Mouse (Mus musculus): ENCODE measurements around the gene Gpr89.

DNA sequence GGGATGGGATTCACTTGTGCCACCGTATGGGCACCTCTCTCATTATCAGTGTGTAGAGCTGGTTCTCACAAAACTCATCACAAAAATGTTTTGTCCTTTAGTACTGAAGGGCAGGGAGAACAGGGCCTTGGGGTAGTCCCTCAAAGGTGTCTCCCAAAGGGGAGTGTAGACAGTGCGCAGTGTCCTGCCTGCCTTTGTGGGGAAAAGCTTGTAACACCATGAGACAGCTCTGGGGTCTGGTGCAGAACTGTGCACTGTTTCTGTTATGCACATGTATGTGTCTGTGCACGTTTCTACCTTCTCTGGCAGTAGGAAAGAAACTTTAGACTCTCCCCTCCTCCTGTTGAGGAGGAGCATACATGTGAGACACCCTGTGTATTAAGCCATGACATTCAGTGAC is 37.3 kb downstream of the Gpr89 start:
- TF ChIP-seq EP300 (IDR thresholded peaks at IDR 0.05; ENCODE audit: low read depth) (no peak), CTCF (IDR thresholded peaks at IDR 0.05; ENCODE audit: low read depth) (no peak)
